Mouse (Mus musculus): Measurements from ENCODE around the gene Ccni. TPM values are rescaled to one million over a fixed set of nuclear protein-coding genes. Genes with fewer than 3 reads are reported as not detected.

The Ccni gene
- polyA plus RNA-seq, 1 experiment: 146 TPM

GRCm38 (mm10) chr5:93236541-93236940 lies 30.2 kb upstream of the Ccni start:
- H3K27ac ChIP-seq (ENCODE audit: control insufficient read depth, insufficient read depth, low read depth, low read length): no peak overlapping the region
- H3K4me3 ChIP-seq (ENCODE audit: control insufficient read depth, low read depth, low read length): no peak overlapping the region
- TF ChIP-seq POLR2A (IDR thresholded peaks at IDR 0.05; ENCODE audit: control insufficient read depth, low read depth, low read length) (no peak), CTCF (IDR thresholded peaks at IDR 0.05; ENCODE audit: control insufficient read depth, insufficient read depth, insufficient replicate concordance, low read depth, low read length) (no peak)
- no peaks in the 10 kb centered on the region for H3K27me3 ChIP-seq (ENCODE audit: control insufficient read depth, insufficient read depth, low read length)
- H3K36me3 ChIP-seq (ENCODE audit: control insufficient read depth, insufficient read depth, low read length): no peaks in the 10 kb centered on the region
- no peaks in the 10 kb centered on the region for H3K4me1 ChIP-seq (ENCODE audit: control insufficient read depth, insufficient read depth, low read length)

- Histone ChIP-seq H3K4me3 (ENCODE audit: control insufficient read depth, low read depth, low read length) (no peak overlapping the region), H3K27ac (ENCODE audit: control insufficient read depth, insufficient read depth, low read depth, low read length) (no peak overlapping the region), H3K4me1 (ENCODE audit: control insufficient read depth, insufficient read depth, low read length) (no peaks in the 10 kb centered on the region), H3K36me3 (ENCODE audit: control insufficient read depth, insufficient read depth, low read length) (no peaks in the 10 kb centered on the region), H3K27me3 (ENCODE audit: control insufficient read depth, insufficient read depth, low read length) (no peaks in the 10 kb centered on the region)
- TF ChIP-seq CTCF (IDR thresholded peaks at IDR 0.05; ENCODE audit: control insufficient read depth, insufficient read depth, insufficient replicate concordance, low read depth, low read length): no peak
- TF ChIP-seq POLR2A (IDR thresholded peaks at IDR 0.05; ENCODE audit: control insufficient read depth, low read depth, low read length): no peak
Observed at GRCm38 (mm10) chr5:93235888-93236287, 29.6 kb upstream of the Ccni start.

GRCm38 (mm10) chr5:93234605-93235004 lies 28.3 kb upstream of the Ccni start:
- H3K27me3 ChIP-seq (ENCODE audit: control insufficient read depth, insufficient read depth, low read length): no peaks in the 10 kb centered on the region
- no peaks in the 10 kb centered on the region for H3K4me1 ChIP-seq (ENCODE audit: control insufficient read depth, insufficient read depth, low read length)
- no peak overlapping the region for H3K27ac ChIP-seq (ENCODE audit: control insufficient read depth, insufficient read depth, low read depth, low read length)
- TF ChIP-seq CTCF (IDR thresholded peaks at IDR 0.05; ENCODE audit: control insufficient read depth, insufficient read depth, insufficient replicate concordance, low read depth, low read length) (no peak), POLR2A (IDR thresholded peaks at IDR 0.05; ENCODE audit: control insufficient read depth, low read depth, low read length) (no peak)
- H3K4me3 ChIP-seq (ENCODE audit: control insufficient read depth, low read depth, low read length): no peak overlapping the region; the same call in 1 of the 2 replicates
- no peaks in the 10 kb centered on the region for H3K36me3 ChIP-seq (ENCODE audit: control insufficient read depth, insufficient read depth, low read length)

- Histone ChIP-seq H3K4me1 (ENCODE audit: control insufficient read depth, insufficient read depth, low read length) (no peaks in the 10 kb centered on the region), H3K4me3 (ENCODE audit: control insufficient read depth, low read depth, low read length) (no peak overlapping the region; the same call in 1 of the 2 replicates), H3K27ac (ENCODE audit: control insufficient read depth, insufficient read depth, low read depth, low read length) (no peak overlapping the region), H3K27me3 (ENCODE audit: control insufficient read depth, insufficient read depth, low read length) (no peaks in the 10 kb centered on the region), H3K36me3 (ENCODE audit: control insufficient read depth, insufficient read depth, low read length) (no peaks in the 10 kb centered on the region)
- TF ChIP-seq POLR2A (IDR thresholded peaks at IDR 0.05; ENCODE audit: control insufficient read depth, low read depth, low read length) (no peak), CTCF (IDR thresholded peaks at IDR 0.05; ENCODE audit: control insufficient read depth, insufficient read depth, insufficient replicate concordance, low read depth, low read length) (no peak)
Observed at GRCm38 (mm10) chr5:93234130-93234529, 27.8 kb upstream of the Ccni start.

- H3K4me3 ChIP-seq (ENCODE audit: control insufficient read depth, low read depth, low read length): no peak overlapping the region
- H3K4me1 ChIP-seq (ENCODE audit: control insufficient read depth, insufficient read depth, low read length): no peaks in the 10 kb centered on the region
- H3K27ac ChIP-seq (ENCODE audit: control insufficient read depth, insufficient read depth, low read depth, low read length): no peak overlapping the region
- no peaks in the 10 kb centered on the region for H3K36me3 ChIP-seq (ENCODE audit: control insufficient read depth, insufficient read depth, low read length)
- TF ChIP-seq POLR2A (IDR thresholded peaks at IDR 0.05; ENCODE audit: control insufficient read depth, low read depth, low read length) (no peak), CTCF (IDR thresholded peaks at IDR 0.05; ENCODE audit: control insufficient read depth, insufficient read depth, insufficient replicate concordance, low read depth, low read length) (no peak)
- no peaks in the 10 kb centered on the region for H3K27me3 ChIP-seq (ENCODE audit: control insufficient read depth, insufficient read depth, low read length)
Observed at GRCm38 (mm10) chr5:93232838-93233237, 26.5 kb upstream of the Ccni start.

- H3K27me3 ChIP-seq (ENCODE audit: control insufficient read depth, insufficient read depth, low read length): no peaks in the 10 kb centered on the region
- H3K27ac ChIP-seq (ENCODE audit: control insufficient read depth, insufficient read depth, low read depth, low read length): no peak overlapping the region
- no peaks in the 10 kb centered on the region for H3K4me1 ChIP-seq (ENCODE audit: control insufficient read depth, insufficient read depth, low read length)
- no peak overlapping the region for H3K4me3 ChIP-seq (ENCODE audit: control insufficient read depth, low read depth, low read length)
- TF ChIP-seq POLR2A (IDR thresholded peaks at IDR 0.05; ENCODE audit: control insufficient read depth, low read depth, low read length) (no peak), CTCF (IDR thresholded peaks at IDR 0.05; ENCODE audit: control insufficient read depth, insufficient read depth, insufficient replicate concordance, low read depth, low read length) (no peak)
- H3K36me3 ChIP-seq (ENCODE audit: control insufficient read depth, insufficient read depth, low read length): no peaks in the 10 kb centered on the region
Observed at GRCm38 (mm10) chr5:93231721-93232120, 25.4 kb upstream of the Ccni start.

- Histone ChIP-seq H3K27ac (ENCODE audit: control insufficient read depth, insufficient read depth, low read depth, low read length) (no peak overlapping the region), H3K4me3 (ENCODE audit: control insufficient read depth, low read depth, low read length) (no peak overlapping the region), H3K27me3 (ENCODE audit: control insufficient read depth, insufficient read depth, low read length) (no peaks in the 10 kb centered on the region), H3K4me1 (ENCODE audit: control insufficient read depth, insufficient read depth, low read length) (no peaks in the 10 kb centered on the region), H3K36me3 (ENCODE audit: control insufficient read depth, insufficient read depth, low read length) (no peaks in the 10 kb centered on the region)
- TF ChIP-seq CTCF (IDR thresholded peaks at IDR 0.05; ENCODE audit: control insufficient read depth, insufficient read depth, insufficient replicate concordance, low read depth, low read length): no peak
- TF ChIP-seq POLR2A (IDR thresholded peaks at IDR 0.05; ENCODE audit: control insufficient read depth, low read depth, low read length): no peak
Observed at GRCm38 (mm10) chr5:93229527-93229926, 23.2 kb upstream of the Ccni start.

GRCm38 (mm10) chr5:93227157-93227556 lies 20.9 kb upstream of the Ccni start:
- Histone ChIP-seq H3K4me3 (ENCODE audit: control insufficient read depth, low read depth, low read length) (no peak overlapping the region), H3K27ac (ENCODE audit: control insufficient read depth, insufficient read depth, low read depth, low read length) (no peak overlapping the region)

More at GRCm38 (mm10) chr5:93227157-93227556, 20.9 kb upstream of the Ccni start:
- no peaks in the 10 kb centered on the region for H3K36me3 ChIP-seq (ENCODE audit: control insufficient read depth, insufficient read depth, low read length)
- no peaks in the 10 kb centered on the region for H3K4me1 ChIP-seq (ENCODE audit: control insufficient read depth, insufficient read depth, low read length)
- TF ChIP-seq CTCF (IDR thresholded peaks at IDR 0.05; ENCODE audit: control insufficient read depth, insufficient read depth, insufficient replicate concordance, low read depth, low read length): no peak
- TF ChIP-seq POLR2A (IDR thresholded peaks at IDR 0.05; ENCODE audit: control insufficient read depth, low read depth, low read length): no peak
- H3K27me3 ChIP-seq (ENCODE audit: control insufficient read depth, insufficient read depth, low read length): no peaks in the 10 kb centered on the region
